Mouse (Mus musculus): ENCODE data around the gene Erc2. TPM values are rescaled to one million over a fixed set of nuclear protein-coding genes. Genes with fewer than 3 reads are reported as not detected.

Erc2 gene
- polyA plus RNA-seq, 1 experiment = 0.89 TPM

DNA sequence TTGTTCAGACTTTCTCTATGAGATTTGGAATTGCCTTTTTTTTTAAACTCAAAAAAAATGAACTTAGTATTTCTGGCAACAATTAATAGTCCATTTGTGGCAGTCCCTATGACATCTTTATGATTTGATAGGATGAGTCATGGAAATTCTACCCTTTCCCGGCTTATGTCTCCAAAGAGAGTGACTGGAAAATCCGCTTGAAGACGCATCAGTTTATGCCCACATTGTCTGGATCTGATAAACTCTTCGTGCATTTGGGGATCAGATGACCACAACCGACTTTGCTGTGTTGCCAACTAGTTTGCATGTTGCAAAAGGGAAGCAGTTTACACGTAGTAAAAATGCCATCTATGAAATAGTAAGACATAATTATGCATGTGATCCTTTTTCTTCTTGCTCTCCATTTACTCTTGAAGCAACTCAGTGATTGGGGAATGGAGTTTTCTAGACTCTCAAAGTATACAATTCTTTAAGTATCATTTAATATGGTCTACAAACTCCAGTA is 215.4 kb downstream of the Erc2 start:
- Histone ChIP-seq H3K4me3 (ENCODE audit: low read depth, low read length) (no peak overlapping the region), H3K36me3 (ENCODE audit: control insufficient read depth, insufficient read depth, low read length) (no peaks in the 10 kb centered on the region), H3K27me3 (ENCODE audit: control insufficient read depth, insufficient read depth, low read length) (no peaks in the 10 kb centered on the region), H3K27ac (ENCODE audit: insufficient read depth, low read depth, low read length) (no peak overlapping the region), H3K4me1 (ENCODE audit: control insufficient read depth, insufficient read depth, insufficient read length, low read length) (no peaks in the 10 kb centered on the region)
- TF ChIP-seq CTCF (IDR thresholded peaks at IDR 0.05; ENCODE audit: extremely low read depth, insufficient read length, insufficient replicate concordance, low read depth, low read length) = no peak
- TF ChIP-seq POLR2A (IDR thresholded peaks at IDR 0.05; ENCODE audit: low read depth, low read length) = no peak
- 74% methylated on average over 6 of the region's 6 CpGs for WGBS

DNA sequence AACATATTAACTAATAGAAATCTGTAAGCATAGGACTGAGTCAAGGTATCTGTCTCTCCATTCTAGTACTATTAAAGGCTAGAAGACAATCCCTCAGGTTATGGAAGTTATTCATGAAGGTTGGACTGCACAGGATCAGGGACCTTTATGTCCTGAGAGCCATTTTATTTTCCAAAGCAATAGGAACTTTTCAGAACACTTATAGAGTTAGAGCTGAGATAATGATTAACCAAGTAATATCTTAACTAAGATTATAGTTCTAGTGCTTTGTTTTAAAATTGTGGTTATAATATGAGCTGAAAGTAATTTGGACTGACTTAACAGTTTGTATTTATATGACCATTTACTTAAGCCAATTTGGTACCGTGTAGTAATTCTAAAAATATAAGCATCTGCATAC is 217.9 kb downstream of the Erc2 start:
- 22% methylated on average over 1 of the region's 1 CpGs for WGBS
- no peak for TF ChIP-seq CTCF (IDR thresholded peaks at IDR 0.05; ENCODE audit: extremely low read depth, insufficient read length, insufficient replicate concordance, low read depth, low read length)
- TF ChIP-seq POLR2A (IDR thresholded peaks at IDR 0.05; ENCODE audit: low read depth, low read length) = no peak
- Histone ChIP-seq H3K4me1 (ENCODE audit: control insufficient read depth, insufficient read depth, insufficient read length, low read length) (no peaks in the 10 kb centered on the region), H3K27ac (ENCODE audit: insufficient read depth, low read depth, low read length) (no peak overlapping the region), H3K36me3 (ENCODE audit: control insufficient read depth, insufficient read depth, low read length) (no peaks in the 10 kb centered on the region), H3K4me3 (ENCODE audit: low read depth, low read length) (no peak overlapping the region), H3K27me3 (ENCODE audit: control insufficient read depth, insufficient read depth, low read length) (no peaks in the 10 kb centered on the region)

DNA sequence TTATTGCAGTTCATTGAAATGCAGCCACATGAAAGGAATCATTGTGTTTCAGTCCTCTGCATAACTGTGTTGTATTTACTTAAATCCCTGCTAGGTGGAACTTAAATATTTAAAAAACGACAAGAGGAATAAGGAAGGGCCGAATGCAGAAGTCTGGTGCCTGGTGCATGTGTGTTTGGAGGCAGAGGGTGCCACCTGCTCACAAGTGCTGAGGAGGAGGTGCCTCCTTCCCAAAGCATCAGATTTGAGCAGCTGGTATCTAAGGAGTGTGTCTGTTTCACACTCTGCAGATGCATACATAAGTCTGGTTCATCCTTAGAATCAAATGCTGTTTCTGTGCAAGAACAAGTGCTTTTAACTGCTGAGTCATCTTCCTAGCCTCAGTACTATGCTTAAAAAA is 224.6 kb downstream of the Erc2 start:
- Histone ChIP-seq H3K4me3 (ENCODE audit: low read depth, low read length) (no peak overlapping the region), H3K27me3 (ENCODE audit: control insufficient read depth, insufficient read depth, low read length) (no peaks in the 10 kb centered on the region), H3K4me1 (ENCODE audit: control insufficient read depth, insufficient read depth, insufficient read length, low read length) (no peaks in the 10 kb centered on the region), H3K36me3 (ENCODE audit: control insufficient read depth, insufficient read depth, low read length) (no peaks in the 10 kb centered on the region), H3K27ac (ENCODE audit: insufficient read depth, low read depth, low read length) (no peak overlapping the region)
- WGBS = 31% methylated on average over 2 of the region's 2 CpGs
- TF ChIP-seq POLR2A (IDR thresholded peaks at IDR 0.05; ENCODE audit: low read depth, low read length) (no peak), CTCF (IDR thresholded peaks at IDR 0.05; ENCODE audit: extremely low read depth, insufficient read length, insufficient replicate concordance, low read depth, low read length) (no peak)

DNA sequence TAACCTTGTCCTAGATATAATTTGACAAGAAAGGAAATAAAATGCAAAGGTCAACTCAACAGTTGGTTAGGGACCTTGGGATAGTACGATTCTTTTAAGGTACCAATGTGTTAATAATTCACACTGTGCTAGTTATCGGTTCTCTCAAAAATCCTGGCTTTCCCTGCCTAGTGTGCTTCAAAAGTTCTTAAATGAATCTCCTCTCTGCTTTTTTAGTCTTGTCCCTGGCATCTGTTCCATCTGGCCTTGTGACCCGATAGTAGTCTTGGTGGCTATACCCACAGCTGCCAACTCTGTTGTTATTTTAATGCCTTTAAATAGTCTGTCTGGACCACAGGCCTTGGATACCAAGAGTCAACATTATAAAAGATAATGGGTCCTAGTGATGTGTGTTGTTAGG is 225.1 kb downstream of the Erc2 start:
- Histone ChIP-seq H3K27me3 (ENCODE audit: control insufficient read depth, insufficient read depth, low read length) (no peaks in the 10 kb centered on the region), H3K4me1 (ENCODE audit: control insufficient read depth, insufficient read depth, insufficient read length, low read length) (no peaks in the 10 kb centered on the region), H3K4me3 (ENCODE audit: low read depth, low read length) (no peak overlapping the region), H3K27ac (ENCODE audit: insufficient read depth, low read depth, low read length) (no peak overlapping the region), H3K36me3 (ENCODE audit: control insufficient read depth, insufficient read depth, low read length) (no peaks in the 10 kb centered on the region)
- 52% methylated on average over 3 of the region's 3 CpGs for WGBS
- TF ChIP-seq POLR2A (IDR thresholded peaks at IDR 0.05; ENCODE audit: low read depth, low read length) (no peak), CTCF (IDR thresholded peaks at IDR 0.05; ENCODE audit: extremely low read depth, insufficient read length, insufficient replicate concordance, low read depth, low read length) (no peak)

DNA sequence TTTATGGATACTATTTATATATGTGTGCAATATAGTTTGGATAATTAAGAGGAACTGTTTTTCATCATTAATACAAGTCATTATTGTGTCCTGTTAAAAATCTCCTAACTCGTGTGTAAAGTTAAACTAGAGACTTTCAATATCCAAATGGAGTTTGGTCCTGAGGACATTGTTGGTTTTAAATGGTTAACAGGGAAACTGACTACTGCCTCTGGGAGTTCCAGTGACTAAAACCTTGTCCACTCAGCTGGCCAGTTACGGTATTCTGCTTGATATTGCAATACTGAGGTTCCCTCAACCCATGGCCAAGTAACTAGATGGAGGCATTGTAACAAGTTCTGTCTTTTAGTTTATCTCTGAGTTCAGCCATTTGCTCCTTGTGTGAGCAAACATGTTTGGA is 229.0 kb downstream of the Erc2 start:
- Histone ChIP-seq H3K4me1 (ENCODE audit: control insufficient read depth, insufficient read depth, insufficient read length, low read length) (no peaks in the 10 kb centered on the region), H3K27ac (ENCODE audit: insufficient read depth, low read depth, low read length) (no peak overlapping the region), H3K4me3 (ENCODE audit: low read depth, low read length) (no peak overlapping the region), H3K36me3 (ENCODE audit: control insufficient read depth, insufficient read depth, low read length) (no peaks in the 10 kb centered on the region), H3K27me3 (ENCODE audit: control insufficient read depth, insufficient read depth, low read length) (no peaks in the 10 kb centered on the region)
- WGBS = 75% methylated on average over 2 of the region's 2 CpGs
- no peak for TF ChIP-seq POLR2A (IDR thresholded peaks at IDR 0.05; ENCODE audit: low read depth, low read length)
- TF ChIP-seq CTCF (IDR thresholded peaks at IDR 0.05; ENCODE audit: extremely low read depth, insufficient read length, insufficient replicate concordance, low read depth, low read length) = no peak

DNA sequence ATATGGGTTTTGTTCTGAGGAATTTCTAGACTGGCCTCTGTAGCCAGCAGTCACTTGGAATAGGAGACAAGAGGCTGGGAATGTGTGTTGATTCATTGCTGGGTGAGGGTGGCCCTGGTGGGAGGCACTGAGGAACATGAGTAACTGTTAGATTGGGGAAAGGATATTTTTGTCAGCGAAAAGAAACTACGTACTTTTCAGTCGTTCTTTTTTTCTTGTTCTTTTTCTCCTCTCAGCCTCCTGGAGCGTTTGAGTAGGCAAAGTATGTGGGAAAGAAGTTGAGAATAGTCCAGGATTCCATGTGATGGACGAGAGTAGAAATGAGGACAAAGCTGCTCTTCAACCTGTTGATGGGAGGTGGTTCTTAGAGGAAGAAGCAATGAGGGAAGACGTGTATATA is 230.4 kb downstream of the Erc2 start:
- H3K4me3 ChIP-seq (ENCODE audit: low read depth, low read length) = no peak overlapping the region
- WGBS = 79% methylated on average over 6 of the region's 6 CpGs
- H3K27me3 ChIP-seq (ENCODE audit: control insufficient read depth, insufficient read depth, low read length) = no peaks in the 10 kb centered on the region
- H3K27ac ChIP-seq (ENCODE audit: insufficient read depth, low read depth, low read length) = no peak overlapping the region
- H3K36me3 ChIP-seq (ENCODE audit: control insufficient read depth, insufficient read depth, low read length) = no peaks in the 10 kb centered on the region
- TF ChIP-seq CTCF (IDR thresholded peaks at IDR 0.05; ENCODE audit: extremely low read depth, insufficient read length, insufficient replicate concordance, low read depth, low read length) = no peak
- no peak for TF ChIP-seq POLR2A (IDR thresholded peaks at IDR 0.05; ENCODE audit: low read depth, low read length)
- no peaks in the 10 kb centered on the region for H3K4me1 ChIP-seq (ENCODE audit: control insufficient read depth, insufficient read depth, insufficient read length, low read length)

DNA sequence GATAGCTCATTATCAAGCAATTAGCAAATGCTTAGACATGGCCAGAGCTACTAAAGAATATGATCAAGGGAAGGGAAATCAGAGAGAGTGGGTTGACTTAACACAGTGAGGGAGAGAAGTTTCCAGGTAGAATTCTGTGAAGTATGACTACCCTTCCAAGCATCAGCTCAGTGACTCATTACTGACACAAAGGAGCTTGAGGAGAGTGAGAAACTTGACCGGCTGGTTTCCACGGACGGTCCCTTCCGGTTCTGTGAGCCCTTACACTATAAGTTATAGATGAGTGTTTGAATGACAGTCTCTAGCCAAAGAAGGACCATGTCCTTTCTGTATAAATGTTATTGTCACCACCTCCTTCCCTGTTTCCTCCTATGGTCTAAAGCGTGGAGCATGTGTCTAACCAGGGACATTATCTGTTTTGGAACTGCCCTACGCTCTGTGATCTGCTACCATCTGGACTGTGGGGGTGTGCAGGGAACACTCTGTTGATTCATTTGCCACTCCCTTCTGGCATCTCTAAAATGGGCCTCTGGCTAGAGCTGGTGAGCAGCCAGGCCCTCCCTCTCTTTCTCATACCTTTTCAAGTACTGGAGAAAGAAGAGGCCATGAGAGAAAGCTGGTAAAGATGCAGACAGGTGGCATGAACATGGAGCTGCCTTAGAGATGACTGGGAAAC is 238.3 kb downstream of the Erc2 start:
- H3K27ac ChIP-seq (ENCODE audit: insufficient read depth, low read depth, low read length) = no peak overlapping the region
- TF ChIP-seq POLR2A (IDR thresholded peaks at IDR 0.05; ENCODE audit: low read depth, low read length) (no peak), CTCF (IDR thresholded peaks at IDR 0.05; ENCODE audit: extremely low read depth, insufficient read length, insufficient replicate concordance, low read depth, low read length) (no peak)
- no peaks in the 10 kb centered on the region for H3K4me1 ChIP-seq (ENCODE audit: control insufficient read depth, insufficient read depth, insufficient read length, low read length)
- H3K27me3 ChIP-seq (ENCODE audit: control insufficient read depth, insufficient read depth, low read length) = no peaks in the 10 kb centered on the region
- 76% methylated on average over 6 of the region's 6 CpGs for whole genome bisulfite sequencing
- H3K4me3 ChIP-seq (ENCODE audit: low read depth, low read length) = no peak overlapping the region
- H3K36me3 ChIP-seq (ENCODE audit: control insufficient read depth, insufficient read depth, low read length) = no peaks in the 10 kb centered on the region
